In genomic region chr15:97026670-97027069, GRCm38 (mm10) we compare ENCODE assay signal across 21 mouse cellular contexts. TPM values are rescaled to one million over a fixed set of nuclear protein-coding genes. Genes with fewer than 3 reads are reported as not detected.
DNase-seq lines count a peak whose midpoint lies in the region; ATAC-seq and TF ChIP-seq lines count a peak whose summit lies in the region.
"Had no signal": no experiment of that assay in that cellular context is flagged by ENCODE, and none has a peak within 500 bp of the region (broad histone marks: within the 10 kb centered on the region; RNA-seq: fewer than 3 reads in every experiment).

No protein-coding gene starts in this region.

- H3K9ac ChIP-seq in liver, adult 2 months (ENCODE audit: low read depth, low read length), result peak overlapping the region; percentile 70
- H3K9ac ChIP-seq in midbrain, embryonic 11.5 days (ENCODE audit: low read length), result no peak overlapping the region
- H3K9ac ChIP-seq in midbrain, embryonic 15.5 days, result no peak overlapping the region
- H3K9ac ChIP-seq: embryonic facial prominence, embryonic 12.5 days; forebrain, embryonic 13.5 days; forebrain, embryonic 15.5 days; forebrain, postnatal 0 days had no signal

- no peak overlapping the region for H3K4me2 ChIP-seq in midbrain, embryonic 11.5 days
- H3K4me2 ChIP-seq in midbrain, embryonic 15.5 days, result no peak overlapping the region
- H3K4me2 ChIP-seq: embryonic facial prominence, embryonic 12.5 days; forebrain, embryonic 13.5 days; forebrain, embryonic 15.5 days had no signal

- H3K27me3 ChIP-seq in liver, adult 2 months (ENCODE audit: control insufficient read depth, insufficient read depth, low read length), result no peaks in the 10 kb centered on the region
- no peaks in the 10 kb centered on the region for H3K27me3 ChIP-seq in midbrain, embryonic 11.5 days (ENCODE audit: control insufficient read depth, insufficient read depth, low read length)
- H3K27me3 ChIP-seq in midbrain, embryonic 15.5 days (replicated peaks), result no peaks in the 10 kb centered on the region
- H3K27me3 ChIP-seq: embryonic facial prominence, embryonic 12.5 days; forebrain, embryonic 13.5 days; forebrain, embryonic 15.5 days; Patski had no signal

- H3K27ac ChIP-seq in liver, adult 2 months (replicated peaks; ENCODE audit: insufficient read depth, low read depth, low read length), result peak overlapping the region; percentile 96
- H3K27ac ChIP-seq in midbrain, embryonic 11.5 days (ENCODE audit: low read depth, low read length), result no peak overlapping the region
- no peak overlapping the region for H3K27ac ChIP-seq in midbrain, embryonic 15.5 days
- H3K27ac ChIP-seq: embryonic facial prominence, embryonic 10.5 days; embryonic facial prominence, embryonic 12.5 days; forebrain, embryonic 13.5 days; forebrain, embryonic 15.5 days had no signal

- no peaks in the 10 kb centered on the region for H3K9me3 ChIP-seq in midbrain, embryonic 11.5 days (ENCODE audit: control insufficient read depth, low read length)
- H3K9me3 ChIP-seq in midbrain, embryonic 15.5 days, result no peaks in the 10 kb centered on the region
- H3K9me3 ChIP-seq: embryonic facial prominence, embryonic 10.5 days; embryonic facial prominence, embryonic 12.5 days; forebrain, embryonic 13.5 days; forebrain, embryonic 15.5 days had no signal

- TF ChIP-seq POLR2A in liver, adult 2 months (IDR thresholded peaks at IDR 0.05; ENCODE audit: extremely low read depth, insufficient read depth, low read length), result no peak

- WGBS in liver, adult 2 months, result 22% methylated on average over 6 of the region's 6 CpGs
- 89% methylated on average over 6 of the region's 6 CpGs for WGBS in midbrain, embryonic 11.5 days
- WGBS in midbrain, embryonic 15.5 days, result 92% methylated on average over 6 of the region's 6 CpGs

- peak; percentile 56 for DNase-seq in liver, adult 2 months (ENCODE audit: extremely low read depth, low read depth, low spot score)
- no peak for DNase-seq in liver
- DNase-seq in midbrain, embryonic 11.5 days (ENCODE audit: low spot score, missing footprints), result peak; percentile 44
- no peak for DNase-seq in ovary, postnatal 14 days (ENCODE audit: low spot score)
- DNase-seq: adrenal gland, adult 8-10 months; adrenal gland, postnatal 14 days; adrenal gland, postnatal 36 days; cerebellum, adult 11-12 months; cerebellum, adult 2 months; cerebellum, adult 9-10 months; cerebellum, postnatal 10 days; cerebellum, postnatal 25 days; forebrain, postnatal 0 days had no signal

- no peak for ATAC-seq in midbrain, embryonic 11.5 days (ENCODE audit: low FRiP score)
- no peak for ATAC-seq in midbrain, embryonic 15.5 days (replicated peaks)
- ATAC-seq: activated CD4-positive, CD25-positive, alpha-beta regulatory T cell, adult 4 months; forebrain, embryonic 13.5 days; forebrain, embryonic 15.5 days; forebrain, postnatal 0 days; Patski had no signal

- H3K36me3 ChIP-seq in liver, adult 2 months (ENCODE audit: control insufficient read depth, insufficient read depth, low read length), result peaks cover 22% of the 10 kb centered on the region
- no peaks in the 10 kb centered on the region for H3K36me3 ChIP-seq in midbrain, embryonic 11.5 days (ENCODE audit: control insufficient read depth, insufficient read depth, low read length)
- H3K36me3 ChIP-seq in midbrain, embryonic 15.5 days (replicated peaks), result no peaks in the 10 kb centered on the region
- H3K36me3 ChIP-seq: embryonic facial prominence, embryonic 10.5 days; embryonic facial prominence, embryonic 12.5 days; forebrain, embryonic 15.5 days had no signal

- H3K4me3 ChIP-seq in liver, adult 2 months (ENCODE audit: insufficient read depth, low read depth, low read length), result peak overlapping the region; percentile 50
- no peak overlapping the region for H3K4me3 ChIP-seq in midbrain, embryonic 11.5 days (ENCODE audit: low read depth, low read length)
- H3K4me3 ChIP-seq in midbrain, embryonic 15.5 days, result no peak overlapping the region
- H3K4me3 ChIP-seq: embryonic facial prominence, embryonic 10.5 days; embryonic facial prominence, embryonic 12.5 days; forebrain, embryonic 13.5 days; forebrain, embryonic 15.5 days had no signal

- H3K4me1 ChIP-seq in liver, adult 2 months (ENCODE audit: control insufficient read depth, insufficient read depth, low read length), result peaks cover 33% of the 10 kb centered on the region
- H3K4me1 ChIP-seq in midbrain, embryonic 11.5 days (ENCODE audit: control insufficient read depth, insufficient read depth, low read length), result no peaks in the 10 kb centered on the region
- H3K4me1 ChIP-seq in midbrain, embryonic 15.5 days, result no peaks in the 10 kb centered on the region
- H3K4me1 ChIP-seq: embryonic facial prominence, embryonic 12.5 days; forebrain, embryonic 13.5 days; forebrain, embryonic 15.5 days had no signal

- H3K79me2 ChIP-seq in liver, adult 2 months (ENCODE audit: control insufficient read depth, insufficient read depth, low read length), result peaks cover 41% of the 10 kb centered on the region

- no peak for TF ChIP-seq CTCF in liver, adult 2 months (IDR thresholded peaks at IDR 0.05; ENCODE audit: low read depth, low read length)

RNA-seq across cellular contexts. Expression of gene Slc38a4, which starts 29.1 kb away (rescaled TPM):
- 1,197 and 1,621 TPM in 2 replicates for total RNA-seq in liver, adult 2 months (2014; rRNA removed)
- 659 and 663 TPM in 2 replicates for polyA plus RNA-seq in liver, adult 2 months (2012; rRNA removed)
- 20.9 and 25.3 TPM in 2 replicates for polyA plus RNA-seq in midbrain, embryonic 11.5 days (2014; fragmentation: Nextera tagmentation; extraction: Ambion mirVana)
- 4.1 TPM in 2 replicates for polyA plus RNA-seq in midbrain, embryonic 15.5 days (2015; fragmentation: Nextera tagmentation; extraction: Ambion mirVana)
- total RNA-seq: MEL had no signal
- polyA plus RNA-seq: activated CD4-positive, CD25-positive, alpha-beta regulatory T cell, adult 4 months had no signal

Comparison
In these comparisons a context has a peak if more than half of its experiments do, and no peak if none do; other contexts are left out.
1. DNase-seq: peak in liver, adult 2 months (single experiment) and midbrain, embryonic 11.5 days (single experiment); none in liver (single experiment) and ovary, postnatal 14 days (single experiment).
2. RNA of gene Slc38a4, which starts 29.1 kb away (polyA plus RNA-seq): 659 to 663 TPM in liver, adult 2 months; 20.9 to 25.3 TPM in midbrain, embryonic 11.5 days and 4.1 TPM in midbrain, embryonic 15.5 days; every median in the first group is over 10 times any median in the second.